Mouse (Mus musculus) heart, postnatal 14 days (tissue): ENCODE results near the gene Chst7. TPM values are rescaled to one million over a fixed set of nuclear protein-coding genes. Genes with fewer than 3 reads are reported as not detected.
A peak's percentile ranks its signal among the peaks of the same experiment; 100 is the strongest.

ENCODE experiments used
- DNase-seq, 2 experiments: peaks; one replicate each; pipeline ENCODE4 v3.0.0; 2021 to 2022
- intact Hi-C: fragments of 180-260 bp; cut with DNase I; formaldehyde crosslinking; loops from one replicate; pipeline ENCODE4 v1.15.1; 2025
- long read RNA-seq, 2 experiments: library from polyadenylated mRNA; stranded (forward); transcript quantifications; one replicate each; pipeline ENCODE4 v2.0.0; 2021
- total RNA-seq, 2 experiments: library from RNA; stranded (reverse); gene quantifications; 2 replicates each; pipeline ENCODE4 v1.2.3; 2021

Gene Chst7
- total RNA-seq = 1 to 10 TPM; 6.9 to 7.2 TPM
- long read RNA-seq, experiment 1, transcript Chst7-201 (2 exons, 2,206 nt) = major isoform, 9 of 9 reads
- long read RNA-seq, experiment 1, partial matches to known transcripts = 0 of 9 reads
- long read RNA-seq, experiment 1, other reads (novel, unspliced or antisense) = 0 of 9 reads
- long read RNA-seq, experiment 2, transcript Chst7-201 (2 exons, 2,206 nt) = major isoform, 7 of 8 reads
- long read RNA-seq, experiment 2, partial matches to known transcripts = 0 of 8 reads
- long read RNA-seq, experiment 2, other reads (novel, unspliced or antisense) = 1 of 8 reads

- peak; percentile 68 to 74 for DNase-seq
- intact Hi-C loops = loop anchor here (1.0 kb wide), 1 partner anchor 98 kb away; no protein-coding TSS in a partner anchor
Measured at GRCm38 (mm10) chrX:20059381-20059971, at the start of gene Chst7. Gene Chst7, plus strand, starts transcription at chrX:20059560.

GRCm38 (mm10) chrX:20012211-20012610 is 47.1 kb upstream of the Chst7 start:
- no peak for DNase-seq
- intact Hi-C loops = no loop called here

GRCm38 (mm10) chrX:20020942-20021341 is 38.4 kb upstream of the Chst7 start:
- DNase-seq = no peak
- intact Hi-C loops = loop anchor here (2.0 to 10.0 kb wide), 3 partner anchors 136 to 564 kb away; no protein-coding TSS in a partner anchor

GRCm38 (mm10) chrX:20060096-20060768 is 872 bp downstream of the Chst7 start:
- intact Hi-C loops = no loop called here
- DNase-seq = peak; percentile 18 to 19

GRCm38 (mm10) chrX:20060769-20061315 is 1.5 kb downstream of the Chst7 start:
- intact Hi-C loops = no loop called here
- DNase-seq = peak; percentile 8 to 10

GRCm38 (mm10) chrX:20061764-20062480 is 2.6 kb downstream of the Chst7 start:
- intact Hi-C loops = no loop called here
- peak in 1 of 2 experiments; percentile 1 for DNase-seq

- DNase-seq = peak; percentile 48 to 49
- intact Hi-C loops = no loop called here
Measured at GRCm38 (mm10) chrX:20066636-20067035, 7.3 kb downstream of the Chst7 start.

GRCm38 (mm10) chrX:20070196-20070595 is 10.8 kb downstream of the Chst7 start:
- DNase-seq = peak in 1 of 2 experiments; percentile 2
- intact Hi-C loops = no loop called here

- intact Hi-C loops = no loop called here
- DNase-seq = no peak
Measured at GRCm38 (mm10) chrX:20117717-20118116, 58.4 kb downstream of the Chst7 start.

- intact Hi-C loops = no loop called here
- no peak for DNase-seq
Measured at GRCm38 (mm10) chrX:20125481-20125880, 66.1 kb downstream of the Chst7 start.

GRCm38 (mm10) chrX:20128951-20129350 is 69.6 kb downstream of the Chst7 start:
- intact Hi-C loops = no loop called here
- no peak for DNase-seq

GRCm38 (mm10) chrX:20129466-20129865 is 70.1 kb downstream of the Chst7 start:
- peak; percentile 14 to 45 for DNase-seq
- intact Hi-C loops = no loop called here

Other genes starting within 250 kb of the Chst7 start
- 1 to 10 TPM; 5.3 to 9.2 TPM for gene Slc9a7, start 232.2 kb downstream of the Chst7 start, total RNA-seq